Mouse (Mus musculus): ENCODE data around the gene Ptpn5. TPM values are rescaled to one million over a fixed set of nuclear protein-coding genes. Genes with fewer than 3 reads are reported as not detected.

Ptpn5 gene
- total RNA-seq, 2 experiments from 2014 or later, result 129 to 131 TPM

- no peak for DNase-seq (ENCODE audit: low spot score in 2 of 2)
- intact Hi-C loops (cut with DNase I), result no loop called here
These were observed 59.7 kb downstream of the Ptpn5 start for GRCm38 (mm10) chr7:47073536-47074521.

GRCm38 (mm10) chr7:47072551-47072950, 60.9 kb downstream of the Ptpn5 start:
- intact Hi-C loops (cut with DNase I), result no loop called here
- DNase-seq (ENCODE audit: low spot score in 2 of 2), result no peak

GRCm38 (mm10) chr7:47067879-47068278, 65.6 kb downstream of the Ptpn5 start:
- intact Hi-C loops (cut with DNase I), result no loop called here
- no peak for DNase-seq (ENCODE audit: low spot score in 2 of 2)

GRCm38 (mm10) chr7:47066942-47067341, 66.5 kb downstream of the Ptpn5 start:
- intact Hi-C loops (cut with DNase I), result no loop called here
- no peak for DNase-seq (ENCODE audit: low spot score in 2 of 2)

DNA sequence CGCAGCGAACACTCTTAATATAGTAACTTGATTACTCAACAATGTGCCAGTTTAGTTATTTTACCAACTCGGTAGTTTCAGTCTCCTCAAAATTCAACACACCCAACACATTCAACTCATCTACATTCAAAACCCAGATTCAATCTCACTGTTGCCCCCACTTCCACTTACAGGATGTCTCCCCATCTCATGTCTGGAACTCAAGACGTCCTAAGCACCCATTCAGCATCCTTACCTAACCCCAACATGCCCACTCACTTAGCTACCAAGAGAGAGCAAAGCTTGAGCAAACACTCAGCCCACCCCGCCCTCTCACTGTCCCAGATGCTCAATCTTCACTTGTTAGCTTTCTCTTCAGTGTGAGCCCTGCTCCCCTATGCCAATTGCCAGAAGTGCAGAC, 71.9 kb downstream of the Ptpn5 start:
- intact Hi-C loops (cut with DNase I), result no loop called here
- DNase-seq (ENCODE audit: low spot score in 2 of 2), result peak in 1 of 2 experiments; percentile 62

DNA sequence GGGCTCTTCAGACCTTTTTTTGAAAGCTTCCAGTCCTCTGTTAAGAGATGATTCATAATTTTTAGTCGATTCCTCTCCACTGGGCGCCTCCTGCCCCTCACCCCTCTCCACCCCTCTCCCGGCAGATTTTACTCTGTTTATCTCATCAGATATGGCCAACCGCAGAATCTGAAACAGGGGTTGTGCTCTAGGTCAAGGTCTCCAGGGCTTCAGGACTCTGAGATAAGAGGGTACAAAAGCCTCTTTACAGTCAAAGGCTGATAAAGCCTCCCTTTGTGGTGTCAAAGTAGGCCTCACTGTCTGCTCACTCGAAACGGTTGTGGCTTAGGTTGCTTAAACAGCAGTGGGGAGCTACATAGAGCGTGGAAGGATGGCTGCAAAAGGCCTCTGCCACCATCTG, 74.1 kb downstream of the Ptpn5 start:
- intact Hi-C loops (cut with DNase I), result no loop called here
- DNase-seq (ENCODE audit: low spot score in 2 of 2), result no peak

DNA sequence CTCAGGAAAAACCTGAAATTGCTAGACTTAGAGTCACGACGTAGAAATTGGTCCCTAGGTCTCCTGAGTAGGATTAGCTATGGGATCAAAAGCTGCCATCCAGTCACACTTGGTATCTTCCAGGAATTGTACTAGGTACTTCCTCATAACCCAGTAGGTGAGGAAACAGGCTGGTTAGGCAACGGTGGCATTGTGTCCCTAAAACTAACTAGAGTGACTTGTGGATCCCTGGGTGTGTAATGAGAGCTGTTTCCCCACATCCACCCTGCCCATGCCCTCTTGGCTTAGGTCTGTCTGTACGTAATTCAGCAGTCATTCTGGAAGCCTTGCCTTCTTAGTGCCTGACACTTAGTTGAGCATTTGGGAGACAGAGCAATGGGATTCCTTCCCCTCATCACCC, 77.2 kb downstream of the Ptpn5 start:
- intact Hi-C loops (cut with DNase I), result no loop called here
- DNase-seq (ENCODE audit: low spot score in 2 of 2), result no peak

DNA sequence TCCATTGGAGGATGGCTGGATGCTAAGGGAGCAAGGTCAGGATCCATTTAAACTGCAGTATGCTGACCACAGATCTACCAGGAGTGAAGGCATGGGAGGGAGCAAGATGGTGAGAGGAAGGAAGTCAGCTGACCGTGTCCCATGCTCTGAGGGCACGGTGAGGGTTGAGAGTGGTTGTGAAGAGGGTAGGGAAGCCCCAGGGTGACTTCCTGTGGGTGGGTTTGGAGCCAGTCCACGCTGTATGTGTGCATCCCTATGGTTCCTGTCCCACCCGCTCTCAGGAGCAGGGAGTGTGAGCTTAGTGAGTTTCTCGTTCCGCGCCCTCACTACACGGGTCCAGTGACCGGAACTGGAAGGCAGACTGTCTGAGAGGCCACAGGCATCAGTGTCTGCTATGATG, 77.7 kb downstream of the Ptpn5 start:
- DNase-seq (ENCODE audit: low spot score in 2 of 2), result peak in 1 of 2 experiments; percentile 33
- intact Hi-C loops (cut with DNase I), result no loop called here

- intact Hi-C loops (cut with DNase I), result no loop called here
- DNase-seq (ENCODE audit: low spot score in 2 of 2), result peak in 1 of 2 experiments; percentile 36
These were observed 78.8 kb downstream of the Ptpn5 start for GRCm38 (mm10) chr7:47054666-47055065.

GRCm38 (mm10) chr7:47053287-47053686, 80.2 kb downstream of the Ptpn5 start:
- intact Hi-C loops (cut with DNase I), result no loop called here
- no peak for DNase-seq (ENCODE audit: low spot score in 2 of 2)

GRCm38 (mm10) chr7:47052276-47052675, 81.2 kb downstream of the Ptpn5 start:
- intact Hi-C loops (cut with DNase I), result no loop called here
- peak in 1 of 2 experiments; percentile 43 for DNase-seq (ENCODE audit: low spot score in 2 of 2)

GRCm38 (mm10) chr7:47051404-47052151, 81.9 kb downstream of the Ptpn5 start:
- DNase-seq (ENCODE audit: low spot score in 2 of 2), result peak; percentile 70 to 82
- intact Hi-C loops (cut with DNase I), result no loop called here

DNA sequence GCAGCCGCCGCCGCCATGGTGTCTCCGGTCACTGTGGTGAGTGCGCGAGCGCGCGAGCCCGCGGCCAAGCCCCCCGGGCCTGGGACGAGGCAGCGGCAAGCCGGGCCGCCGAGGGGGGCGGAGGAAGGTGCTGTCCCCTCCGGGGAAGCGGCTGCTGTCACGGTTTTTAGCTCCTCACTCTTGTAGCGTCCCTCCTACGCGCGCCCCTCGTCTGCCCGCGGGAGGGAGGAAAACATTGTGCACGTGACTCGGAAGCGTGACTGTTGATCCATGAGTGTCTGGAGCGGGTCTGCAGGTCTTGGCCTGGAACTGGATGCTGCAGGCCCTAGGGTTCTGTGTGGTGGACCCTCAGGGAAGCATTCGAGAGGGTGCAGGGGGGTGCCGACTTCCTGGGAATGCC, 82.7 kb downstream of the Ptpn5 start:
- intact Hi-C loops (cut with DNase I), result no loop called here
- DNase-seq (ENCODE audit: low spot score in 2 of 2), result peak; percentile 69 to 85

GRCm38 (mm10) chr7:47050366-47050765, 83.1 kb downstream of the Ptpn5 start, which contains the start of gene Tmem86a:
Gene Tmem86a (plus strand): TSS chr7:47050601.
- DNase-seq (ENCODE audit: low spot score in 2 of 2), result peak; percentile 98
- intact Hi-C loops (cut with DNase I), result no loop called here

DNA sequence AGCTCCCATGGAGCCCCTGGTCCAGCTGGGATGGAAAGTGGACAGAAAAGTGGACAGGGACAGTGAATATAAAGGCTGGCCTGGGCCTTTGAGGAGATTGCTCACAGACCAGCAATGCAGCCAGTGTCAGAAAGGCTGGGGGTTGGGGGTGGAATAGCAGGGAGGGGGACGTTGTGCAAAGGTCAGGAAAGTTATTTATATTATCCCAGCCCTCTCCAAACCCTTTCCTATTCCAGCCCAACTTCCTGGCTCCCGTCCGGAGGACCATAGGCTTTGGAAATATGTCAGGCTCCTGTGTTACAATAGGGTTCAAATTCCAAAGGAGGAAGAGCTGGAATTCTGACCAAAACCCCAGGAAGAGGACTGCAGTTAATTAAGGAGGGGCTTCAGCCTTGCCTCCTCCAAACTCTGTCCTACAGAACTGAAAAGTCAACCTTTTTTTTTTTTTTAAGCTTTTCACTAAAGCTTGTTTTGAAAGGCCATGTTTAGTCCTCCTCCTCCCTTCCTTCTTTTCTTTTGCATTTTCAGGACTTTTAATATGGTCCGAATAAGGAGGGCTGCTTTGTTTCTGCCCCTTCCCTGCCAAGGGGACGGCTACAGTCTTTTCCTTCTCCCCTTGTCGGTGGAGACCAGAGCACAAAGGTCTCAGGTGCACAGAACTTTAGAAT, 90.5 kb downstream of the Ptpn5 start:
- no peak for DNase-seq (ENCODE audit: low spot score in 2 of 2)
- intact Hi-C loops (cut with DNase I), result no loop called here

DNA sequence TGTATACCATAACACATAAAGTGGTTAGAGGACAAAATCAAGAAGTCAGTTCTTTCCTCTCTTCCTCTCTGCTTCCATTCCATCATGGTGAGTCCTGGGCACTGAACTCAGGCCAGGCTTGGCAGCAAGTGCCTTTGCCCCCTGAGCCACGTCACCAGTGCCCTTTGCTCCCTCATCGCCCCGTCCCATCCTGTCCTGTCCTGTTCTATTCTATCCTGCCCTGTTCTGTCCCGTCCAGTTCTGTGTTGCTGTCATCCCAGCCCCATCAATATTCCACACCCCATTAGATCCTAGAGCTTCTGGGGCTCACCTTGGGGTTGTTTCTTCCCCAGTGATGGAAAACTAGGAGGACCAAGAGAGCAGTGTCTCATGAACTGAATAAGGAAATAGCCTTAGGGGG, 91.4 kb downstream of the Ptpn5 start:
- no peak for DNase-seq (ENCODE audit: low spot score in 2 of 2)
- intact Hi-C loops (cut with DNase I), result no loop called here

GRCm38 (mm10) chr7:47041706-47042105, 91.8 kb downstream of the Ptpn5 start:
- intact Hi-C loops (cut with DNase I), result no loop called here
- DNase-seq (ENCODE audit: low spot score in 2 of 2), result no peak

- intact Hi-C loops (cut with DNase I), result no loop called here
- DNase-seq (ENCODE audit: low spot score in 2 of 2), result no peak
These were observed 98.1 kb downstream of the Ptpn5 start for GRCm38 (mm10) chr7:47035426-47035825.

- intact Hi-C loops (cut with DNase I), result no loop called here
- no peak for DNase-seq (ENCODE audit: low spot score in 2 of 2)
These were observed 98.6 kb downstream of the Ptpn5 start for GRCm38 (mm10) chr7:47034785-47035384.

Data from left cerebral cortex, postnatal 14 days (tissue).